Mouse (Mus musculus): Measurements from ENCODE around the gene Esp36. TPM values are rescaled to one million over a fixed set of nuclear protein-coding genes. Genes with fewer than 3 reads are reported as not detected.

Gene Esp36
- not detected for polyA plus RNA-seq (2014; fragmentation: Illumina TruSeq; extraction: RNeasy Lipid Tissue Mini Kit (QIAGEN cat#74804); ENCODE audit: low read depth, low replicate concordance)

DNA sequence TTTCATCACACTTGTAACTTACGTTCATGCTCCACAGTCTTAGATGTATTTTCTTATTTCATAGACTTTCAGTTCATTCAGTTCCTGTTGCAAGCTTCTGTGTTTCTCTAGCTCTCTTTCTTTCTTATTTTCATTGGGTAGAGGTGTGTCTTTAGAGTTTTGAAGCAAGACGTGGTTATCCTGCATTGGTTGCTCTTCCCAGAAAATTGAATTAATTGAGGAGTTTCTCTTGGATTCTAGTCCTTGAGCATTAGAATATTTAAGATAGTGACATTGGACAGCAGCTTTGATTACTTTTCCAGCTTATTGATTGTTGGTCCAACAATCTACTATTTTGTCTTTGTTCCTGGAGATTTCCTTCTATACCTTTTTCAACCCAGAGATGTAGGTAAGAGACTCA lies at the start of gene Esp36:
Esp36 (minus strand) TSS at position 101 of the 400 bp plus-strand sequence.

Other genes with a start within 250 kb of the Esp36 start
- gene Olfr134, start 248.8 kb downstream of the Esp36 start, polyA plus RNA-seq (2014; fragmentation: Illumina TruSeq; extraction: RNeasy Lipid Tissue Mini Kit (QIAGEN cat#74804); ENCODE audit: low read depth, low replicate concordance): not detected
- gene Olfr135, start 215.8 kb downstream of the Esp36 start, polyA plus RNA-seq (2014; fragmentation: Illumina TruSeq; extraction: RNeasy Lipid Tissue Mini Kit (QIAGEN cat#74804); ENCODE audit: low read depth, low replicate concordance): not detected
- not detected for gene Olfr138, start 159.2 kb downstream of the Esp36 start, polyA plus RNA-seq (2014; fragmentation: Illumina TruSeq; extraction: RNeasy Lipid Tissue Mini Kit (QIAGEN cat#74804); ENCODE audit: low read depth, low replicate concordance)
- not detected for gene Olfr137, start 112.6 kb downstream of the Esp36 start, polyA plus RNA-seq (2014; fragmentation: Illumina TruSeq; extraction: RNeasy Lipid Tissue Mini Kit (QIAGEN cat#74804); ENCODE audit: low read depth, low replicate concordance)
- gene Olfr136, start 90.4 kb downstream of the Esp36 start, polyA plus RNA-seq (2014; fragmentation: Illumina TruSeq; extraction: RNeasy Lipid Tissue Mini Kit (QIAGEN cat#74804); ENCODE audit: low read depth, low replicate concordance): not detected
- gene Esp34, start 134.0 kb upstream of the Esp36 start, polyA plus RNA-seq (2014; fragmentation: Illumina TruSeq; extraction: RNeasy Lipid Tissue Mini Kit (QIAGEN cat#74804); ENCODE audit: low read depth, low replicate concordance): not detected
- not detected for gene Esp31, start 219.3 kb upstream of the Esp36 start, polyA plus RNA-seq (2014; fragmentation: Illumina TruSeq; extraction: RNeasy Lipid Tissue Mini Kit (QIAGEN cat#74804); ENCODE audit: low read depth, low replicate concordance)